Mouse (Mus musculus) MEL (cell line): ENCODE data around the gene Rora. TPM values are rescaled to one million over a fixed set of nuclear protein-coding genes. Genes with fewer than 3 reads are reported as not detected.

Experiments used
- DNase-seq: peaks from one replicate; pipeline ENCODE4 v3.0.0; 2011; ENCODE audit warnings: low read depth, low spot score
- H3K27ac ChIP-seq: 2 replicates; pipeline ENCODE4 v1.5.1; 2012; ENCODE audit warnings: low read depth, mild to moderate bottlenecking, control low read depth, low read length, moderate library complexity; ENCODE audit not compliant: control insufficient read depth
- H3K27me3 ChIP-seq, 2 experiments: fragments of 150-350 bp in 1 of 2; sonication (generic) in 1 of 2; 2 replicates each; pipeline ENCODE4 v1.6.1; 2012; ENCODE audit warnings: low read length in 2 of 2, mild to moderate bottlenecking in 2 of 2, improper control_type of control experiment in 1 of 2, moderate library complexity in 1 of 2; ENCODE audit not compliant: insufficient read depth in 2 of 2, control insufficient read depth in 1 of 2
- H3K36me3 ChIP-seq, 2 experiments: 2 replicates each; pipeline ENCODE4 v1.6.1; 2012 to 2014; ENCODE audit warnings: low read length in 2 of 2, improper control_type of control experiment in 1 of 2, inconsistent platforms in 1 of 2, mild to moderate bottlenecking in 1 of 2; ENCODE audit not compliant: insufficient read depth in 2 of 2, control insufficient read depth in 1 of 2
- H3K4me1 ChIP-seq, 2 experiments: fragments of 150-350 bp in 1 of 2; sonication (generic) in 1 of 2; 2 replicates each; pipeline ENCODE4 v1.6.1; 2012; ENCODE audit warnings: low read length in 2 of 2, improper control_type of control experiment in 1 of 2, mild to moderate bottlenecking in 1 of 2; ENCODE audit not compliant: insufficient read depth in 2 of 2, control insufficient read depth in 1 of 2
- H3K4me3 ChIP-seq, 2 experiments: fragments of 150-350 bp in 1 of 2; sonication (generic) in 1 of 2; 2 replicates each; pipeline ENCODE4 v1.5.1; 2012; ENCODE audit warnings: low read depth in 2 of 2, low read length in 2 of 2, mild to moderate bottlenecking in 2 of 2, moderate library complexity in 2 of 2, control low read depth in 1 of 2, improper control_type of control experiment in 1 of 2; ENCODE audit not compliant: control insufficient read depth in 1 of 2, insufficient read depth in 1 of 2
- H3K79me2 ChIP-seq: 2 replicates; pipeline ENCODE4 v1.6.1; 2012; ENCODE audit warnings: mild to moderate bottlenecking, low read length, moderate library complexity; ENCODE audit not compliant: control insufficient read depth, poor library complexity, insufficient read depth
- H3K9ac ChIP-seq: 2 replicates; pipeline ENCODE4 v1.6.1; 2012; ENCODE audit warnings: low read depth, mild to moderate bottlenecking, control low read depth, low read length, moderate library complexity; ENCODE audit not compliant: control insufficient read depth, poor library complexity, severe bottlenecking
- H3K9me3 ChIP-seq: fragments of 150-350 bp; sonication (generic); replicated peaks from 2 replicates; pipeline ENCODE4 v1.6.1; 2012; ENCODE audit warnings: mild to moderate bottlenecking, low read length, improper control_type of control experiment, moderate library complexity; ENCODE audit not compliant: insufficient read depth
- BHLHE40 ChIP-seq: IDR thresholded peaks from 2 replicates; pipeline ENCODE4 v1.6.1; 2012; ENCODE audit warnings: low read depth, mild to moderate bottlenecking, inconsistent platforms, low read length, improper control_type of control experiment, borderline replicate concordance
- CHD2 ChIP-seq: IDR thresholded peaks from 2 replicates; pipeline ENCODE4 v1.6.1; 2011; ENCODE audit warnings: low read length, improper control_type of control experiment
- EP300 ChIP-seq, 2 experiments: IDR thresholded peaks; 2 replicates each; pipeline ENCODE4 v1.6.1; 2011; ENCODE audit warnings: improper control_type of control experiment in 2 of 2, low read length in 2 of 2, low read depth in 1 of 2, mild to moderate bottlenecking in 1 of 2
- ETS1 ChIP-seq: IDR thresholded peaks from 2 replicates; pipeline ENCODE4 v1.6.1; 2012; ENCODE audit warnings: low read depth, mild to moderate bottlenecking, inconsistent platforms, low read length, improper control_type of control experiment, moderate library complexity
- GATA1 ChIP-seq: IDR thresholded peaks from 2 replicates; pipeline ENCODE4 v1.6.1; 2011; ENCODE audit warnings: low read depth, low read length, improper control_type of control experiment
- JUND ChIP-seq: IDR thresholded peaks from 2 replicates; pipeline ENCODE4 v1.6.1; 2011; ENCODE audit warnings: low read depth, mild to moderate bottlenecking, improper control_type of control experiment, low read length
- KAT2A ChIP-seq: conservative IDR thresholded peaks from 2 replicates; pipeline ENCODE4 v1.6.1; 2012; ENCODE audit warnings: low read depth, low read length, improper control_type of control experiment, inconsistent platforms
- MAFK ChIP-seq: IDR thresholded peaks from 2 replicates; pipeline ENCODE4 v1.6.1; 2011; ENCODE audit warnings: low read depth, mild to moderate bottlenecking, low read length, improper control_type of control experiment, borderline replicate concordance
- MAX ChIP-seq: IDR thresholded peaks from 2 replicates; pipeline ENCODE4 v1.6.1; 2011; ENCODE audit warnings: low read length, improper control_type of control experiment
- MAZ ChIP-seq: IDR thresholded peaks from 2 replicates; pipeline ENCODE4 v1.6.1; 2012; ENCODE audit warnings: low read depth, mild to moderate bottlenecking, inconsistent platforms, low read length, improper control_type of control experiment
- MEF2A ChIP-seq: IDR thresholded peaks from 2 replicates; pipeline ENCODE4 v1.6.1; 2014; ENCODE audit warnings: low read depth, mild to moderate bottlenecking, inconsistent platforms, low read length, improper control_type of control experiment; ENCODE audit not compliant: poor library complexity, insufficient replicate concordance, severe bottlenecking; ENCODE audit errors: extremely low read depth
- MYB ChIP-seq: IDR thresholded peaks from 2 replicates; pipeline ENCODE4 v1.6.1; 2011; ENCODE audit warnings: mild to moderate bottlenecking, low read depth, low read length, improper control_type of control experiment
- NELFE ChIP-seq: IDR thresholded peaks from 2 replicates; pipeline ENCODE4 v1.6.1; 2011; ENCODE audit warnings: low read depth, low read length, improper control_type of control experiment
- NRF1 ChIP-seq: IDR thresholded peaks from 2 replicates; pipeline ENCODE4 v1.6.1; 2014; ENCODE audit warnings: low read depth, mild to moderate bottlenecking, inconsistent platforms, low read length, improper control_type of control experiment, moderate library complexity; ENCODE audit not compliant: poor library complexity, insufficient read depth, severe bottlenecking
- POLR2AphosphoS5 ChIP-seq: IDR thresholded peaks from 2 replicates; pipeline ENCODE4 v1.6.1; 2012; ENCODE audit warnings: low read depth, borderline replicate concordance, mild to moderate bottlenecking, inconsistent platforms, low read length, moderate library complexity, mixed read lengths
- RAD21 ChIP-seq: IDR thresholded peaks from 2 replicates; pipeline ENCODE4 v1.6.1; 2011; ENCODE audit warnings: mild to moderate bottlenecking, low read depth, low read length, improper control_type of control experiment
- SIN3A ChIP-seq: IDR thresholded peaks from 2 replicates; pipeline ENCODE4 v1.6.1; 2012; ENCODE audit warnings: low read length, improper control_type of control experiment, inconsistent platforms
- TAL1 ChIP-seq: IDR thresholded peaks from 2 replicates; pipeline ENCODE4 v1.6.1; 2012; ENCODE audit warnings: mild to moderate bottlenecking, inconsistent platforms, low read length, moderate library complexity, mixed read lengths
- TBP ChIP-seq: IDR thresholded peaks from 2 replicates; pipeline ENCODE4 v1.8.0; 2011; ENCODE audit warnings: low read depth, low read length, improper control_type of control experiment
- UBTF ChIP-seq: IDR thresholded peaks from 2 replicates; pipeline ENCODE4 v1.6.1; 2012; ENCODE audit warnings: low read depth, mild to moderate bottlenecking, inconsistent platforms, low read length, improper control_type of control experiment, moderate library complexity, borderline replicate concordance; ENCODE audit not compliant: insufficient read depth
- USF1 ChIP-seq: IDR thresholded peaks from 2 replicates; pipeline ENCODE4 v1.6.1; 2014; ENCODE audit warnings: low read depth, mild to moderate bottlenecking, inconsistent platforms, low read length, improper control_type of control experiment, moderate library complexity
- ZMIZ1 ChIP-seq: IDR thresholded peaks from 2 replicates; pipeline ENCODE4 v1.6.1; 2012; ENCODE audit warnings: low read depth, mild to moderate bottlenecking, inconsistent platforms, low read length, improper control_type of control experiment, moderate library complexity
- ZNF384 ChIP-seq: IDR thresholded peaks from 2 replicates; pipeline ENCODE4 v1.6.1; 2012; ENCODE audit warnings: low read depth, mild to moderate bottlenecking, inconsistent platforms, low read length, improper control_type of control experiment
- polyA plus RNA-seq, 2 experiments: library from polyadenylated mRNA; stranded (reverse) in 1 of 2; unstranded in 1 of 2; fragments of >175 nt in 1 of 2; fragments of >200 nt in 1 of 2; gene quantifications; 2 replicates each; pipeline versions ENCODE4 v1.2.1 to v1.2.4; 2012; ENCODE audit warnings: low replicate concordance in 2 of 2, low read depth in 1 of 2; ENCODE audit not compliant: insufficient read length in 2 of 2, insufficient read depth in 1 of 2, missing spikeins in 1 of 2
- total RNA-seq: library from RNA; depleted of rRNA; stranded (reverse); fragments of 300-350 nt; gene quantifications from 2 replicates; pipeline ENCODE4 v1.2.3, GENCODE M21; 2012

The Rora gene
- total and polyA plus RNA-seq, 3 experiments, result not detected

DNA sequence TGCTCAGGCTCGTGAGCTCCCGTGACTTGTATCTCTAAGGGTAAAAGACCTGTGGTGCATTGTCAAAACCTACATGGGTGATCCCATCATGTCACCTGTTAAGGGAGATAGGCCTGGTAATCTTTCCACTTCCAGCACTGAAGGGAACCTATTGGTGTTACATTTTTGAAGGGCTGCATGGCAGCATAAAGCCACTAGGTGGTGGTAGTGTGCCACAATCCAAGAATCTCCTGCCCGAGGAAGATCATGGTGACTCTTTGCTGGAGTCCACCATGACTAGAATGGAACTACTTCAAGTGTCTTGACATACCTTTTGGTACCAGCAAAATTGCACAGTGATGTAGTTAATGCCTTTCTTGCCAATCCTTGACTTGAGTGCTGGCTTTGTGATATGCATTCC lies 704.2 kb downstream of the Rora start (continued):
- no peak for TF ChIP-seq NRF1

DNA sequence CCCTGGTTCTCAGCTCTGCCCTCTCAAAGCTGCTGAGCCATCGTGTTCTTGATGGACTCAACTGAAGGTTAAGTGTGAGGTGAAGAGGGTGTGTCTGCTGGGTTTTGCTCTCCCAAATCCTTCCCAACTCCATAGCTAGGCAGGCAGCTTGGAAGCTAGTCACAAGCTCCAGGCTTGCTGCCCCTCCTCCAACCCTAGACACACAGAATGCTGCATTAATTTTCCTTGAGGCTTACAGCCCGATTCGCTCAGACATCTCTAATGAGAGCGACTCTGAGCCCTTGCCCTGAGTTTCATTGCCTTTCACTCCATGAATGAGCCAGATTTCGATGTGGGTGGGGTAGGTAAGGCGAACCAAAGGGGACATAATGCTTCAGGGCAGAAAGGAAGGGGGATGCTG lies 705.2 kb downstream of the Rora start:
- no peak for DNase-seq
- Histone ChIP-seq H3K79me2 (no peaks in the 10 kb centered on the region), H3K27ac (no peak overlapping the region), H3K4me1 (no peaks in the 10 kb centered on the region), H3K36me3 (no peaks in the 10 kb centered on the region), H3K27me3 (peaks cover 0 to 3% of the 10 kb centered on the region in 2 experiments; a peak in 2 of 4 replicates), H3K9me3 (no peaks in the 10 kb centered on the region), H3K9ac (no peak overlapping the region), H3K4me3 (no peak overlapping the region)
- TF ChIP-seq UBTF (no peak), NELFE (no peak), BHLHE40 (no peak), MEF2A (no peak), GATA1 (no peak), ZNF384 (no peak), TBP (no peak), POLR2AphosphoS5 (no peak), CHD2 (no peak), MAX (no peak), TAL1 (no peak), KAT2A (no peak), MAZ (no peak), MYB (no peak), ETS1 (no peak), RAD21 (no peak), EP300 (IDR thresholded peaks at IDR 0.05; ENCODE audit: low read depth in 1 of 2, low read length in 2 of 2) (no peak), MAFK (no peak), NRF1 (no peak)

DNA sequence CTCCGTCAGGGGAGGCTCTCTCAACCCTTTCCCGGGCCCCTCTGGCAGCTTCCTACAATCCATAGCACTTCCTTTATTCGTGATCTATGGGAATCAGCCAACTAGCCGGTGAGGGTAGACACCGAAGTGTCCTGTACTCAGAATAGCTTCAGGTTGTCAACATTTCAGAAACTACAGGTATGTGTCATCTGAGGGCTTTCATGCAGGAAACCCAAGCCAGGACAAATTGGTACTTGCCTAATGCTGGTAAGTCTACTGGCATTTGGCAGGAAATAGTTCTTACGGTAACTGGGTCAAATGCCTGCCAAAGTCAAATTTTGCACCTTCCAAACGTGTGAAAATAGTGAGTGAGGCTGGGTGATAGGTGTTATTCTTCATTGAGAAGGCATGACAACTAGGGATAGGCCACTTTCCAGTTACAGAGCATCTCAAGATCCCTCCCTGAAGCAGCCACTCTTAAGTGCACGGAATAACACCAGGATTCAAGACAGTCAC lies 708.4 kb downstream of the Rora start:
- H3K4me1 ChIP-seq, result no peaks in the 10 kb centered on the region
- no peak overlapping the region for H3K9ac ChIP-seq
- TF ChIP-seq JUND (no peak), SIN3A (no peak), TAL1 (no peak), ZMIZ1 (no peak), EP300 (IDR thresholded peaks at IDR 0.05; ENCODE audit: low read depth in 1 of 2, low read length in 2 of 2) (no peak), USF1 (no peak), GATA1 (no peak)
- no peak overlapping the region for H3K27ac ChIP-seq
- H3K4me3 ChIP-seq, result no peak overlapping the region
- DNase-seq, result no peak
- H3K36me3 ChIP-seq, result no peaks in the 10 kb centered on the region
- no peaks in the 10 kb centered on the region; a peak in 1 of 4 replicates for H3K27me3 ChIP-seq
- no peaks in the 10 kb centered on the region for H3K79me2 ChIP-seq
- no peaks in the 10 kb centered on the region for H3K9me3 ChIP-seq
